Mouse (Mus musculus) hindbrain, embryonic 14.5 days (tissue): Measurements from ENCODE around the gene Itgbl1. TPM values are rescaled to one million over a fixed set of nuclear protein-coding genes. Genes with fewer than 3 reads are reported as not detected.

ENCODE experiments used
- ATAC-seq: fragments of 200-750 bp; cut with Nextera tagmentation; 2 replicates; pipeline ENCODE4 v1.8.0; 2017; ENCODE audit warnings: moderate number of reproducible peaks, mild to moderate bottlenecking, moderate TSS enrichment, moderate library complexity; ENCODE audit not compliant: low FRiP score
- DNase-seq: peaks from one replicate; pipeline ENCODE4 v3.0.0-alpha.2; 2015; ENCODE audit warnings: low spot score
- H3K27ac ChIP-seq: fragments of 300-500 bp; sonication (generic); 2 replicates; pipeline ENCODE4 v1.5.1; 2014; ENCODE audit warnings: mild to moderate bottlenecking, moderate library complexity
- H3K27me3 ChIP-seq: fragments of 300-500 bp; sonication (generic); 2 replicates; pipeline ENCODE4 v1.6.1; 2014; ENCODE audit warnings: mild to moderate bottlenecking, low read length, mixed read lengths; ENCODE audit not compliant: control insufficient read depth, insufficient read depth
- H3K36me3 ChIP-seq: fragments of 300-500 bp; sonication (generic); replicated peaks from 2 replicates; pipeline ENCODE4 v1.6.1; 2014; ENCODE audit not compliant: control insufficient read depth, insufficient read depth
- H3K4me1 ChIP-seq: fragments of 300-500 bp; sonication (generic); replicated peaks from 2 replicates; pipeline ENCODE4 v1.6.1; 2014; ENCODE audit warnings: antibody characterized with exemption, low read length, mixed read lengths; ENCODE audit not compliant: control insufficient read depth, insufficient read depth
- H3K4me2 ChIP-seq: fragments of 300-500 bp; sonication (generic); replicated peaks from 2 replicates; pipeline ENCODE4 v1.6.1; 2014; ENCODE audit warnings: mild to moderate bottlenecking, moderate library complexity
- H3K4me3 ChIP-seq: fragments of 300-500 bp; sonication (generic); replicated peaks from 2 replicates; pipeline ENCODE4 v1.5.1; 2014; ENCODE audit warnings: mild to moderate bottlenecking, low read length
- H3K9ac ChIP-seq: fragments of 300-500 bp; sonication (generic); 2 replicates; pipeline ENCODE4 v1.6.1; 2014
- H3K9me3 ChIP-seq: fragments of 300-500 bp; sonication (generic); 2 replicates; pipeline ENCODE4 v1.6.1; 2016; ENCODE audit warnings: low read length; ENCODE audit not compliant: control insufficient read depth
- WGBS: fragments of 180-500 bp; shearing (Covaris S2); extraction: QIAGEN DNeasy Blood & Tissue Kit; methylation state at CpG from one replicate; pipeline ENCODE4 v1.1.7; 2014; 5-methylcytosine and 5-hydroxymethylcytosine counted together
- polyA plus RNA-seq: library from polyadenylated mRNA; unstranded; fragments of >200 nt; fragmentation: Nextera tagmentation; extraction: Ambion mirVana; gene quantifications from 2 replicates; pipeline ENCODE4 v1.2.1, GENCODE M21; 2014

The Itgbl1 gene
- polyA plus RNA-seq, 1 experiment from 2014 or later = 5.0 TPM

DNA sequence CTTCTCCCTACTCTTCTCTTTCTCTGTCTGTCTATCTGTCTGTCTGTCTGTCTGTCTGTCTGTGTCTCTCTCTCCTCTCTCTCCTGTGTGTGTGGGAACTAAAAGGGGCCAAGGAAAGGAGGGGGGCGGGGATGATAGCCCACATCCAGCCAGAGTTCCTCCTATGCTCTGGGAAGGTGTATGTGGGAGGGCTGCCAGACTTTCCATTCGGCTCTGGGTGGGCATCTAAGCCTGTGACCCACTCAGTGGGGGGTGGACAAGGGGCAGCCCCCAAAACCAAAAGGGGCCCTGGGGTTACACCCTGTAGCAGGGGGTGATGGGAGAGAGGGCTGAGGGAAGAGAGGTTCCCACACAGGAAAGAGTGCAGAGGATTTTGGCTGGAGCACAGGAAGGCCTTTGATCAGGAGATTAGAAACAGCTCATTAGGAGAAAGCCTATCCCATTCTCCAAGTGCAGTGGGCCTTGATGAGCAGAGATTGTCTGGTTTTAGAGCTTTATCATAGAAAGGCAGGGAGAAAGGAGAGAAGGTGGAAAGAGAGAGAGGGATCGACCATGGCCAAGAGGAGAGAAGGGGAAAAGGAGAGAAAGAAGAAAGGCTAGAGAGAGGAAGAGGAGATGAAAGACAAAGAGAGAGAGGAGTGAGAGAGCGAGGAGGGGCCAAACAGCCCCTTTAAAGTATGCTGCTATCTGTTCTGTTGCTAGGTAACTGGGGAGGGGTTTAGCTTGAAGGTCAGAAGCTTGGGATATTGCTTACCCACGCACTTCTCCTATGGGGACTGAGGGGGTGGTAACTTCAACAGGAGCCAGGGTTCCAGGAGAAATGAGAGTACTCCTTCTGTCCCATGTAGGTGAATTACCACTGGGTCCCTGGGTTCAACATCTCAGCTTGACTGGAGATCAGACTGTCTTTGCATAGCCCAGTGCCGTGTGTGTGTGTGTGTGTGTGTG is 206.3 kb downstream of the Itgbl1 start:
- no peak for DNase-seq
- ATAC-seq = no peak; the same call in 1 of the 2 replicates
- H3K27me3 ChIP-seq = no peaks in the 10 kb centered on the region

DNA sequence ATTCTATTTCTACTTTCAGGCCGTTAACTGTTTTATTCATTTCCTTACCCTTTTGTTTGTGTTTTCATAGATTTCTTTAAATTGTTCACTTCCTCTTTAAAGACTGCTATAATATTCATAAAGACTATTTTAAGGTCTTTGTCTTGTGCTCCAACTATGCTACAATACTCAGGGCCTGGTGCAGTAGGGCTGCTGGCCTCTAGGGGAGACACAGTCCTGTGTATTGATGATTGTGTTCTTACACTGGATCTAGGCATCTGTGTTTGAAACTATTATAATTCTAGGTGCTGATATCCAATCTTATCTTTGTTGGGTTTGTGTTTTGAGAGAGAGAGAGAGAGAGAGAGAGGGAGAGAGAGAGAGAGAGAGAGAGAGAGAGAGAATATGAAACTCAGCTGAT is 268.1 kb downstream of the Itgbl1 start:
- Histone ChIP-seq H3K4me2 (no peak overlapping the region), H3K36me3 (no peaks in the 10 kb centered on the region), H3K27me3 (no peaks in the 10 kb centered on the region), H3K9ac (no peak overlapping the region), H3K9me3 (no peaks in the 10 kb centered on the region), H3K27ac (no peak overlapping the region), H3K4me1 (no peaks in the 10 kb centered on the region), H3K4me3 (no peak overlapping the region)
- DNase-seq (no peak), ATAC-seq (no peak)
- 95% methylated on average over 1 of the region's 1 CpGs for WGBS

More for the DNA sequence above, 206.3 kb downstream of the Itgbl1 start:
- Histone ChIP-seq H3K4me2 (no peak overlapping the region), H3K27ac (no peak overlapping the region), H3K9ac (no peak overlapping the region), H3K36me3 (no peaks in the 10 kb centered on the region), H3K9me3 (no peaks in the 10 kb centered on the region), H3K4me3 (no peak overlapping the region), H3K4me1 (no peaks in the 10 kb centered on the region)
- WGBS = 34% methylated on average over 6 of the region's 6 CpGs

GRCm38 (mm10) chr14:123966531-123966930 is 306.8 kb downstream of the Itgbl1 start:
- H3K9me3 ChIP-seq = no peaks in the 10 kb centered on the region
- no peak overlapping the region for H3K27ac ChIP-seq
- DNase-seq (no peak), ATAC-seq (no peak)
- no peak overlapping the region for H3K4me2 ChIP-seq
- no peaks in the 10 kb centered on the region for H3K27me3 ChIP-seq
- no peaks in the 10 kb centered on the region for H3K4me1 ChIP-seq
- no peaks in the 10 kb centered on the region for H3K36me3 ChIP-seq
- no peak overlapping the region for H3K4me3 ChIP-seq
- no peak overlapping the region for H3K9ac ChIP-seq
- 52% methylated on average over 2 of the region's 2 CpGs for WGBS

DNA sequence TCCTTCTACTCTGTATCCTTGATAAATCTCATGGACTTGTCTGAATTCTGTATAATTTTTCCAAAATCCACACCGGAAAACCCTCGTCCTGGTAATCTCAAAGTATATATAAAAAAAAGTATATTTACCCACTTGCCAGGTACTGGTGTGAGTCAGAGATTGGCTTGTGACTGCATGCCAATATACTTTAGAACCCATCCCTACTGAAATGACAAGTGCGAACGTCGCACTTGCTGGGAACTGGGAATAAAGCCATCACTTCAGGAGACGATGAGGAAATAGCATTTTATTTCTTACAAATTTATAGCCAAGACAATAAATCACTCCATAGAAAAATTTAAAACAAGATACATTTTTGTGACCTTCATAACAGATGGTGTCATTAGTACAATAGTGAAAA is 308.2 kb downstream of the Itgbl1 start:
- Histone ChIP-seq H3K36me3 (no peaks in the 10 kb centered on the region), H3K9ac (no peak overlapping the region), H3K4me2 (no peak overlapping the region), H3K27me3 (no peaks in the 10 kb centered on the region), H3K4me1 (no peaks in the 10 kb centered on the region), H3K4me3 (no peak overlapping the region), H3K9me3 (no peaks in the 10 kb centered on the region), H3K27ac (no peak overlapping the region)
- DNase-seq (no peak), ATAC-seq (no peak)
- 85% methylated on average over 6 of the region's 6 CpGs for WGBS

DNA sequence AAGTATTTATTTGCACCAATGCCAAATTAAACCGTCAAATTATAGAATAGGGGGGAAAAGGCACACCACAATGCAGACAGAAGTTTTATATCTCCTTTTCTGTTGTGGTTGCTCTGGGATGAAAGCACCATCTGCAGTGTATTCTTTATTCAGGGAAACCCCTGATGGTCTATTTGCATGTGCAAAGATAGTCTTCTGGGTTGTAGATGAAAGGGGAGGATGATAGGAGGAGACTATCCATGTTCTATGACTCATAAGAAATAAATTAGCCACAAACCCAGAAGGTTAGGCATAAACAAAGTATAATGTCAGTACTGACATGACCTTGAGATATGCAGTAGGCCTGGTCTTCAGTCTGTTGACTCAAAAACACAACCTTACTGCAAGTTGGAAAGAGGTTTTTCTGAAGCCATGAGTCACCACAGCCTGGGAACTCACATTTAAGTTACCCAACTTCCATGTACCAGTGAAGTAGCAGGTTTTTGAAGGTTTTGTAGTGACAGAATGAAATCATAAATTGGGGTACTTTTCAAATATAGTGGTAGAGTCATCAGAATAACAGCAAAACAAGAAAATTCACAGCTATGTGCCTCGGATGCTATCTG is 330.9 kb downstream of the Itgbl1 start:
- no peaks in the 10 kb centered on the region for H3K27me3 ChIP-seq
- DNase-seq = no peak

More for the DNA sequence above, 330.9 kb downstream of the Itgbl1 start:
- Histone ChIP-seq H3K27ac (no peak overlapping the region), H3K9me3 (no peaks in the 10 kb centered on the region), H3K4me3 (no peak overlapping the region), H3K4me1 (no peaks in the 10 kb centered on the region), H3K36me3 (no peaks in the 10 kb centered on the region), H3K9ac (no peak overlapping the region), H3K4me2 (no peak overlapping the region)
- 72% methylated on average over 2 of the region's 2 CpGs for WGBS
- ATAC-seq = no peak

Other genes with a start within 250 kb of the Itgbl1 start
- 18.8 and 22.0 TPM in 2 replicates for gene Nalcn, start 32.8 kb upstream of the Itgbl1 start, polyA plus RNA-seq